Mouse (Mus musculus) CD4-positive, CD25-positive, alpha-beta regulatory T cell, adult 2 months (primary cell): ENCODE results near the gene Tpi1.
"Not testable (repeated sequence)": the region's sequence is repeated elsewhere in the genome, so short reads cannot be mapped to it uniquely, and the experiment has no call there.

Experiments used
- DNase-seq: peaks from one replicate; pipeline ENCODE4 v3.0.0-alpha.2; 2012; ENCODE audit warnings: low read depth, low spot score

The Tpi1 gene

GRCm38 (mm10) chr6:124809052-124809774 lies 4.9 kb downstream of the Tpi1 start:
- DNase-seq: peak; percentile 74

DNA sequence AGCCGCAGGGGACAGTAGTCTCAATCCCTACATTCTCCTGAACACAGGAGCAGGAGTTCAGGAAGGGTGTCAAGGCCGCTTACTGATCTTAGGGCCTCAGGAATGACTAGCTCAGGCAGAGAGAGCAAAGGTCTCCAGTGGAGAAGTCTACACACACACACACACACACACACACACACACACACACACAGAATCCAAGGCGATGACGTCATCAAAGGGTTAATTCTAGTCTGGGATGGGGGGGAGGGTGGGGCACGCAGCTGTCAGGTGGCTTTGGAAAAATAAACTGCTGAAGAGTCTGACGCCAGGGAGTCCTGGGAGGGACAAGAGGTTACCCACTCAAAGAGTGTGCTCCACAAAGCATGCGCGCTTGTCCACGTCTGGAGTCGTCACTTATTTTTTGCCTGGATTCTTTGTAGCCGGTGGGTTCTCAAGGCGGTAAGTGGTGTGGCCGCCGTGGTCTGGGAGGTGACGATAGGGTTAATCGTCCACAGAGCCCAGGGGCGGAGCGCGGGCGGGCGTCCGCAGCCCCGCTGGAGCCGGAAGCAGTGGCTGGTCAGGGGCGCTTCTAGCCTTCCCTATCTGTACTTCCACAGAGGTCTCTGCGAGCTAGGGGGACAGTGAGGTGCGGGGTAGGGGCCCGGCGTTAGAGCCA lies 5.6 kb downstream of the Tpi1 start, which contains the start of gene Spsb2:
Spsb2 (plus strand) TSS at position 304 of the 655 bp plus-strand sequence.
- DNase-seq: peak; percentile 45

DNA sequence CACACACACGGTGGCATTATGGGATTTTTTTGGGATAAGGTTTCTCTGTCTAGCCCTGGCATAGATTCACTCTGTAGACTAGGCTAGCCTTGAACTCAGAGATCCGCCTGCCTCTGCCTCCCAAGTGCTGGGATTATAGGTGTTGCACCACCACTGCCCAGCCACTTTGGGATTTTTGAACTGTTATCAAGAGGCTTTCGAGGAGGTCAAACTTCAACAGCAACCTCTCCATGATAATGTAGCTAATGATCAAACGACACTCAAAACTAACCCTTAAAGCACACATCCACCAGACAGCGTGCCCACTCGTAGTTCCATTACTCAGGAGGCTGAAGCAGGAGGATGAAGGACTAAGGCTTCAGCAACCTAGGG lies 6.1 kb downstream of the Tpi1 start:
- no peak for DNase-seq

DNA sequence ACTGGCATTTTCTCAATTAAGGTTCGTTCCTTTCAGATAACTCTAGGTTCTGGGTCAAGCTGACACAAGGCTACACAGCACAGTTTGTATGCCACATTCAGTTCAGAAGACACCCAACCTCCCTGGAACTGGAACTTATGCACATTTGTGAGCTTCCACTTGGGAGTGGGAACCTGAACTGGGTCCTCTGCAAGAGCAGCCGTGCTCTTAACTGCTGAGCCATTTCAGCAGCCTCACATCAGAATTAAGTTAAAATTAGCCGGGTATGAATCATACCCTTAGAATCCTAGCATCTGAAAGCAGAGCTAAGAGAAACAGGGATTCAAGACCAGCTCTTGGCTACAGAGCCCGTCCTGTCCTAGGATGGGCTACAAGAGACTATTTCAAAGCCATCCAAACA lies 6.7 kb downstream of the Tpi1 start:
- DNase-seq: no peak

DNA sequence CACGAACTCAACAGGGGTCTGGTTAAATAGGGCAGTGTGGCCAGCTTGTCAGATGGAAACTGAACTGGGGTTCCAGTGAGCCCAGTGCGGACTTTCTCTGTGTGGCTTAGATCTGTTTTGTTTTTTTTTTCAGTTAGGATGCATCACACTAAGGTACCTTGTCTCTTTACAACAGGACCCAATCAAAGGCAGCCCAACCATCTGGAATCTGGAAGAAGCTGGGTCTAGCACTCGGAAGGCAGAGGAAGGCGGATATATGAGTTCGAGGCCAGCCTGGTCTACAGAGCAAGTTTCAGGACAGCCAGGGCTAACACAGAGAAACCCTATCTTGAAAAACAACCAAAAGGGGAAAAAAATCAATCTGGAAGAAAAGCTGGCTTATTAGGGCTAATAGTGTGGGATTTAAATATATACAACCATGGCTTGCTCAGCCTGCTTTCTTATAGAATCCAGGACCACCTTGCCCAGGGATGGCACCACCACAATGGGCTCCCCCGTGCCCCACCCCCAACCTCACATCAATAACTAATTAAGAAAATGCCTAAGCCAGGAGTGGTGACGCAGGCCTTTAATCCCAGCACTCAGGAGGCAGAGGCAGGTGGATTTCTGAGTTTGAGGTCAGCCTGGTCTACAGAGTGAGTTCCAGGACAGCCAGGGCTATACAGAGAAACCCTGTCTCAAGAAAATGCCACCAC lies 7.5 kb downstream of the Tpi1 start:
- no peak for DNase-seq

DNA sequence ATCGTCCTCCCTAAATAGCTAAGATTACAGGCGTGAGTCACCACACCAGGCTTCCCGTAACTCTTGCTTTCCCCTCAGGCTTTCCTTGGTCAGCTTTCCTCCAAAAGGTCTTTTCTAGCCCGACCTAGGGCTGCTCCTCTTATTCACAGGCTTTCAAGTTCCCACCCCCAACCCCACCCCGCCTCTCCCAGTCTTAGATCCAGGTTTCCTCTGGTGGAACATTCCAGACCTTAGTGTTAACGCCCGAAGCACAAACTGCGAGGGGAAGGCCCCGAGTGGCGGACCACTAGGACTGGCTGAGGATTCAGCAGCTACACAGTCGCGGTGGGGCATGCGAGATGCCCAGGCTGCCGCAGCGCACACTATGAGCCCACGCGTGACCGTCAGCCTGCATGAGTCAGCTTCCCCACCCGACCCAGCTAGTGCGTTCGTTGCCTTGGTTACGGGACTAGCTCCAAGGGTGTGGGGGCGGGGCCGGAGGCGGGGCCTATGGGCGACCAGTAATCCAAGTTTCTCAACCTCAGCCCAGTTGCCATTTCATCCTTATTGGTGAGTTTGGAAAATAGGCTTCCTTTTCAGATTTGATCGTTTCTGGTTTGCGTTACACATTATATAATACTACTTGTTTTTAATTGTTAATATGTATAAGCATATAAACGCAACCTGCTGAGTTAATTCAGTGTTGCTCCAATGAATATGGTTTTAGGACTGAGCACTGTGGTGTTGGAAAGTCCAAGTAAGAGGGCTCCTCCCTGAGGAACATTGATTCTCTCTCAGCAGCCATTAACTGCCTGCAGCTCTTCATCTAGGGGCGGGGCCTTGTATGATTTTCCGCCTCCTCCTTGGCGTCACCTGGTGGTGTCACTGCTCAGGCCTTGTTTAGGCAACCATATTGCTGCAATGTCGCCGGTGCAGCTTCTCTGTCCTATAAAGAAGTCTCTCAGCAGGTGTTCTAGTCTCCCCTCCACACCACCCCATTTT lies 8.5 kb downstream of the Tpi1 start:
- DNase-seq: peak; percentile 90

- DNase-seq: no peak
Measured at GRCm38 (mm10) chr6:124804341-124804740, 9.8 kb downstream of the Tpi1 start.

GRCm38 (mm10) chr6:124803691-124804090 lies 10.4 kb downstream of the Tpi1 start:
- not testable (repeated sequence) for DNase-seq

DNA sequence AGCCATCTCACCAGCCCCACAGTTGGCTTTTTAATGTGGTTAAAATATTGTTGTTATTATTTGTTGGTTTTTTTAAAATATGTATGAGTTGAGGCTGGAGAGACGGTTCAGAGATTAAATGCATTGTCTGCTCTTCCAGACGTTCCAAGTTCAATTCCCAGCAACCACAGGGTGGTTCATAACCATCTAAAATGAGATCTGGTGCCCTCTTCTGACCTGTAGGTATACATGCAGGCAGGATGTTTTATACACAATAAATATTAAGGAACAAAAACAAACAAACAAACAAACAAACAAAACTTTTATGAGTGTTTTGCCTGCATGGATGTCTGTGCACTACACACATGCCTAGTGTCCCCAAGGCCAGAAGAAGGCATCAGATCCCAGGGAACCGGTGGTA lies 11.0 kb downstream of the Tpi1 start:
- no peak for DNase-seq

DNA sequence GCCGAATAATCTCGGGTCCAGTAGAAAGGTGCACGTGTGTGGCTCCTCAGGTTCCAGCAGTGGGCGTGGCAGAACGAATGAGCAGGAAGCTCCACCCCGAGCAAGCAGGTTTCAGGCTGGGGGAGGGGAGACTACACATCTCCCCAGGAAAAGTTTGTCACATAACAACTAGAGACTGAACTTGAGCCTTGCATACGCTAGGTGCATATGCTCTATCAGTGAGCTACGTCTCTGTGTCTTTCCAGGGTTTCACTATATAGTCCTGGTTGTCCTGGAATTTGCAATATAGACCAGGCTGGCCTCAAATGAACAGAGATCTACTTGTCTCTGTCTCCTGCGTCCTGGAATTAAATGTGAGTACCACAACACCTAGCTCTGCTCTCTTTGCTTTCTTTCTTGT lies 11.7 kb downstream of the Tpi1 start:
- peak; percentile 31 for DNase-seq

- DNase-seq: no peak
Measured at GRCm38 (mm10) chr6:124796200-124796599, 17.9 kb downstream of the Tpi1 start.

DNA sequence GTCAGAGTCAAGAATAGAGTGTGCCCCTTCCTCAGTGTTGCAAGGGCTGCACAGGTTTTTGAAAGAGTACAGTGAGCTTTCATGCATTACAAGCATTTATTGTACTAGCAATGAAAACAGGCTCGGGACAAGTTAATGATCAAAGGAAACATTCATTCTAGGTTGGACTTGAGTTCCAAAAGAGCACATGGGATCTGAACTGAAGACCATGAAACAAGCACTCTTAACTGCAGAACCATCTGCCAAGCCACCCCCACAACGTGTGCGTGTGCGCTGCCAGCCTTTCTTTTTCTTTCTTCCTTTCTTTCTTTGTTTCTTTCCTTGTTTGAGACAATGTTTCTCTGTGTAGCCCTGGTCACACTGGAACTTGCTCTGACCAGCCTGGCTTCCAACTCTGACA lies 18.3 kb downstream of the Tpi1 start:
- no peak for DNase-seq

DNA sequence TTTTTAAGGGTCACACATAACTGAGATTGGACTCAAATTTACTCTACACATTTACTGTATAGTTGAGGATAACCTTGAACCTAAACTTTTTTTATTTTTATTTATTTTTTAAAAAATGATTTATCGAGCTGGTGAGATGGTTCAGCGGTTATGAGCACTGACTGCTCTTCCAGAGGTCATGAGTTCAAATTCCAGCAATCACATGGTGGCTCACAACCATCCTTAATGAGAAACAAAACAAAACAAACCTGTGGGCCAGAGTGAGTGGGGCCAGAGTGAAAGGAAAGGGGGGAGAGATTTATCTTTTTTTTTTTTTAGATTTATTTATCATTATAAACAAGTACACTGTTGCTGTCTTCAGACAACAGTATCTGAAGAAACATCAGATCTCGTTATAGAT lies 22.2 kb downstream of the Tpi1 start:
- DNase-seq: no peak

GRCm38 (mm10) chr6:124790121-124790520 lies 24.0 kb downstream of the Tpi1 start:
- no peak for DNase-seq

GRCm38 (mm10) chr6:124789519-124789918 lies 24.6 kb downstream of the Tpi1 start:
- no peak for DNase-seq

GRCm38 (mm10) chr6:124787722-124788121 lies 26.4 kb downstream of the Tpi1 start:
- DNase-seq: no peak

GRCm38 (mm10) chr6:124786756-124787420 lies 27.2 kb downstream of the Tpi1 start:
- no peak for DNase-seq

DNA sequence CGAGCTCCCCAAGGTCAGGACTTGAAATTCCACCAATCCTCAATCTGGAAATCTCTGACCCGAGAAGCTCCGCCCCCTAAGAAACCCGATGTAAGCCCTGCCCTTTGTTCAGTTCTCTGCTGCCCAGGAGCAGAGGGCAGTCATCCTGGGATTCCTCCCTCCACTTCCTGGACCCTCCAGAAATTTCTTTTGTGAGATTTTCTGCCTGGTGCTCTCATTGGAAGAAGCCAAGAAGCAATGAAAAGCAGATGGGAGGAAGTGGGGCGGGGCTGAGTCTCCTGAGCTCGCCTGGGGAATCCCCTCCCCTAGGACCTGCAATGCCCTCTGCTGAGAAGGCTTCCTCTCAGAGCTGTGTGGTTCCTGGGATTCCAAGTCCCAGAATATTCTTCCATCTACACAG lies 31.7 kb downstream of the Tpi1 start:
- peak; percentile 78 for DNase-seq

- DNase-seq: no peak
Measured at GRCm38 (mm10) chr6:124780917-124781316, 33.2 kb downstream of the Tpi1 start.

DNA sequence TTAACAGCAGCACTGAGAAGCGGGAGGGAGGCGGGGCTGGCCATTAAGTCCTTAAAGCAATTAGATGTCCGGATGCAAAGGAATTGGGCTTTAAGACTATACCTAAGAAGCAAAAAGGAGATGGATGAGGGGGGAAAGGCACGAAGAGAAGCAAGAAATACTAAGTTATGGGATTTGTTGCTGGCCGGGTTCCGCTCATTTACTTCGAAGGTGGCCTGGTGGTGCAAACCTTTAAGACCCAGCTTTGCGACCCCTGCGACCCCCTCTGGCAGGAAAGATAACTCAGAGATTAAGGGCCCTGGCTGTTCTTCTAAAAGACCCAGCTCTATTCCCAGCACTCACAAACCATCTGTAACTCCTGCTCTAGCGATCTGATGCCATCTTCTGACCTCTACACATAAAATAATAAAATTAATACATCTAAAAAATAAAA lies 34.1 kb downstream of the Tpi1 start:
- no peak for DNase-seq
